25 mouse cellular contexts compared by ENCODE assay signal in the genomic region with DNA sequence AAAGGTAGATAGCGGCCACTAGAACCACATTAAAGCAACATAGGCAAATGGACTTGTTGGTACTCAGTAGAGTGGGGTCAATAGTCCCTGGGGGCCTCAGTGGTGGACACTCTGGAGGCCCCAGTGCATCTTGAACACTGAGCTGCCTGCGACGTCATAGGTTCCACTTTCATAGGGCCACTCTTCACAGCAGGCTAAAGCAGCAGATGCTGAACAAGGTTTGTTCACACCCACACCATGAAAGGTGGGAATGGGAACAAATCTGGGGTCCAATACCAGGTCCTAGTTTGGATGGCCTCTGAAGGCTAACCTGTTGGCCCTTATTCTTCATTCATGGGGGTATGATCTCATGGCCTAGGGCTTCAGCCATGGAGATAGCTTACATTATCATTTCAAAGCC.
A peak's percentile ranks its signal among the peaks of the same experiment; 100 is the strongest.
DNase-seq lines count a peak whose midpoint lies in the region; ATAC-seq and TF ChIP-seq lines count a peak whose summit lies in the region.
"Had no signal": no experiment of that assay in that cellular context is flagged by ENCODE, and none has a peak within 500 bp of the region (broad histone marks: within the 10 kb centered on the region; RNA-seq: fewer than 3 reads in every experiment).

No protein-coding gene starts in this region.

- no peak overlapping the region for H3K4me2 ChIP-seq in midbrain, embryonic 13.5 days (replicated peaks)
- no peak overlapping the region for H3K4me2 ChIP-seq in neural tube, embryonic 15.5 days
- H3K4me2 ChIP-seq: embryonic facial prominence, embryonic 13.5 days; embryonic facial prominence, embryonic 15.5 days; forebrain, embryonic 12.5 days had no signal

- no peak for DNase-seq in left cerebral cortex, adult 2 months (ENCODE audit: extremely low spot score in 1 of 2, low spot score in 2 of 2)
- DNase-seq in left cerebral cortex, postnatal 14 days (ENCODE audit: low spot score in 2 of 2) = no peak
- DNase-seq in midbrain, embryonic 10.5 days (ENCODE audit: low spot score) = no peak
- DNase-seq in brain, adult 2 months (ENCODE audit: low read depth, low spot score) = peak; percentile 48
- DNase-seq in gastrocnemius, postnatal 4 days (ENCODE audit: low spot score in 2 of 2) = no peak
- DNase-seq: adrenal gland, adult 2 months; adrenal gland, postnatal 10 days; adrenal gland, postnatal 25 days; cerebellum, adult 11 months; cerebellum, adult 18-20 months; cerebellum, adult 8-10 months; cerebellum, adult 9-11 months; cerebellum, postnatal 14 days; cerebellum, postnatal 36 days; embryo, embryonic 11 days had no signal

- no peak for TF ChIP-seq POLR2A in bone marrow, adult 2 months (IDR thresholded peaks at IDR 0.05; ENCODE audit: borderline replicate concordance, control insufficient read depth, low read depth, low read length)

- no peaks in the 10 kb centered on the region for H3K36me3 ChIP-seq in midbrain, embryonic 10.5 days
- H3K36me3 ChIP-seq in midbrain, embryonic 13.5 days = no peaks in the 10 kb centered on the region
- no peaks in the 10 kb centered on the region for H3K36me3 ChIP-seq in neural tube, embryonic 15.5 days
- H3K36me3 ChIP-seq: embryonic facial prominence, embryonic 13.5 days; embryonic facial prominence, embryonic 15.5 days; forebrain, embryonic 10.5 days; forebrain, embryonic 12.5 days had no signal

- ATAC-seq in midbrain, embryonic 13.5 days = no peak
- ATAC-seq in neural tube, embryonic 15.5 days (ENCODE audit: low FRiP score) = no peak
- ATAC-seq: forebrain, embryonic 14.5 days; forebrain, embryonic 16.5 days had no signal

- WGBS in midbrain, embryonic 10.5 days = 92% methylated on average over 3 of the region's 3 CpGs
- WGBS in midbrain, embryonic 13.5 days = 91% methylated on average over 3 of the region's 3 CpGs
- 83% methylated on average over 3 of the region's 3 CpGs for WGBS in bone marrow, adult 2 months
- 98% methylated on average over 3 of the region's 3 CpGs for WGBS in neural tube, embryonic 15.5 days

- H3K9ac ChIP-seq in midbrain, embryonic 13.5 days (replicated peaks) = no peak overlapping the region
- H3K9ac ChIP-seq in neural tube, embryonic 15.5 days (replicated peaks) = no peak overlapping the region
- H3K9ac ChIP-seq: embryonic facial prominence, embryonic 13.5 days; embryonic facial prominence, embryonic 15.5 days; forebrain, embryonic 12.5 days had no signal

- H3K27ac ChIP-seq in left cerebral cortex, adult 2 months = peak overlapping the region; percentile 59
- H3K27ac ChIP-seq in midbrain, embryonic 10.5 days (replicated peaks) = 0 out of 2 replicates have a peak overlapping the region, but pooled peaks have one; percentile 17
- no peak overlapping the region for H3K27ac ChIP-seq in midbrain, embryonic 13.5 days
- H3K27ac ChIP-seq in bone marrow, adult 2 months (ENCODE audit: control insufficient read depth, insufficient read depth, low read depth, low read length, poor library complexity) = 0 out of 2 replicates have a peak overlapping the region, but pooled peaks have one; percentile 9
- H3K27ac ChIP-seq in neural tube, embryonic 15.5 days (replicated peaks) = no peak overlapping the region
- H3K27ac ChIP-seq: embryonic facial prominence, embryonic 13.5 days; embryonic facial prominence, embryonic 15.5 days; forebrain, embryonic 10.5 days; forebrain, embryonic 12.5 days had no signal

- peaks cover 4% of the 10 kb centered on the region for H3K27me3 ChIP-seq in midbrain, embryonic 10.5 days (ENCODE audit: low read depth, poor library complexity, severe bottlenecking)
- H3K27me3 ChIP-seq in midbrain, embryonic 13.5 days = no peaks in the 10 kb centered on the region; the same call in 1 of the 2 replicates
- H3K27me3 ChIP-seq in neural tube, embryonic 15.5 days (replicated peaks) = no peaks in the 10 kb centered on the region; the same call in 1 of the 2 replicates
- H3K27me3 ChIP-seq: embryonic facial prominence, embryonic 13.5 days; embryonic facial prominence, embryonic 15.5 days had no signal

- intact Hi-C loops in left cerebral cortex, adult 2 months (cut with DNase I) = loop anchor here (5.0 kb wide), 1 partner anchor 70 kb away; no protein-coding TSS in a partner anchor
- intact Hi-C loops in left cerebral cortex, postnatal 14 days (cut with DNase I) = no loop called here

- H3K4me3 ChIP-seq in left cerebral cortex, adult 2 months = no peak overlapping the region
- no peak overlapping the region for H3K4me3 ChIP-seq in midbrain, embryonic 10.5 days
- no peak overlapping the region for H3K4me3 ChIP-seq in midbrain, embryonic 13.5 days (replicated peaks)
- no peak overlapping the region for H3K4me3 ChIP-seq in bone marrow, adult 2 months (replicated peaks; ENCODE audit: control insufficient read depth, low read depth, low read length)
- H3K4me3 ChIP-seq in neural tube, embryonic 15.5 days (replicated peaks) = no peak overlapping the region
- H3K4me3 ChIP-seq: embryonic facial prominence, embryonic 13.5 days; embryonic facial prominence, embryonic 15.5 days; erythroblast, embryonic 14.5 days; forebrain, embryonic 10.5 days; forebrain, embryonic 12.5 days had no signal

- peaks cover 26% of the 10 kb centered on the region for H3K4me1 ChIP-seq in midbrain, embryonic 10.5 days
- H3K4me1 ChIP-seq in midbrain, embryonic 13.5 days (replicated peaks) = peaks cover 13% of the 10 kb centered on the region
- no peaks in the 10 kb centered on the region for H3K4me1 ChIP-seq in bone marrow, adult 2 months (ENCODE audit: control insufficient read depth, insufficient read depth, low read length)
- H3K4me1 ChIP-seq in neural tube, embryonic 15.5 days = no peaks in the 10 kb centered on the region
- H3K4me1 ChIP-seq: embryonic facial prominence, embryonic 13.5 days; embryonic facial prominence, embryonic 15.5 days had no signal

- no peak for TF ChIP-seq CTCF in left cerebral cortex, adult 2 months (IDR thresholded peaks at IDR 0.05)
- no peak for TF ChIP-seq CTCF in bone marrow, adult 2 months (IDR thresholded peaks at IDR 0.05; ENCODE audit: control insufficient read depth, insufficient read depth, low read length)

- no peaks in the 10 kb centered on the region for H3K9me3 ChIP-seq in midbrain, embryonic 10.5 days (replicated peaks)
- no peaks in the 10 kb centered on the region for H3K9me3 ChIP-seq in midbrain, embryonic 13.5 days
- H3K9me3 ChIP-seq in neural tube, embryonic 15.5 days (replicated peaks) = no peaks in the 10 kb centered on the region
- H3K9me3 ChIP-seq: embryonic facial prominence, embryonic 13.5 days; embryonic facial prominence, embryonic 15.5 days; forebrain, embryonic 10.5 days; forebrain, embryonic 12.5 days had no signal

Comparison
In these comparisons a context has a peak if more than half of its experiments do, and no peak if none do; other contexts are left out.
1. H3K27ac ChIP-seq: peak in left cerebral cortex, adult 2 months (single experiment), midbrain, embryonic 10.5 days (single experiment) and bone marrow, adult 2 months (single experiment); none in midbrain, embryonic 13.5 days (single experiment) and neural tube, embryonic 15.5 days (single experiment).